Mouse (Mus musculus): Measurements from ENCODE around the gene Ctbp2.
A peak's percentile ranks its signal among the peaks of the same experiment; 100 is the strongest.

Gene Ctbp2

GRCm38 (mm10) chr7:133039556-133040255 lies 84.4 kb downstream of the Ctbp2 start:
- no peak for DNase-seq

DNA sequence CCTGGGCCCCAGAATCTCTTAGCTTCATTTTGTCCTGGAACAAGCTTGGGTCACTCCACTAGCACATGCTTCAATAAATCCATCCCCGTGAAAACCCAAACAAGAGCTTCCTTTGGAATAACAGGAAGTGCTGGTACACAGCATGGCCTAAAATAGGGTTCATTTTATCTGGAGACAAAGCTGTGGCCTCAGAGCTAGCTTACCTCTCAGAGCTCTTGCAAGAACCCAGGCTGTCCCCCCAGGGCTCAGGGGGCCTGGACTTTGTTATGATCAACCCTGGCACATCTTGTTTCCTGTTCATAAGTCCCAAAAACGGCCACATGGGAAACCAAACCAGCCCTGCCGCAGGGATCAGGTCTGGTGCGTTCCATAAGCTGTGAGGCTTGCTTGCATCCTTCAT lies 86.5 kb downstream of the Ctbp2 start:
- no peak for DNase-seq

GRCm38 (mm10) chr7:133037217-133037616 lies 86.9 kb downstream of the Ctbp2 start:
- no peak for DNase-seq

DNA sequence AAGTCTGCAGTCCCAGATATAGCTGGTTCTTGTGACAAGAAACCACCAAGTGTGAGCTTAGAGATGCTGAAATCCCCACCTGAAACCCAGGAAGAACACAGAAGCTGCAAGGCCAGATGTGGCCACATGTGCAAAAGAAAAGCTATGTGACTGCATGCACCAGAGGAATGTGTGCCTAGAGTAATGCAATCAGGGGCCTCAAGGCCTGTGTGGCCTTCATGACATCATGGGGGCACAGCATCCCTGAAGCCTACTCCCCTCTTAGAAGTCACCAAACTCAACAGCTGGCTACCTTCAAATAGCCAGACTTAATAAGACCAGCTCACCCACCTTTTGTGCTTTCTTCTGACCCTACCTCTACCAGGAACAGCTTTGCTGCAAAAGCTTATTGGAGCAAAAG lies 88.3 kb downstream of the Ctbp2 start:
- no peak for DNase-seq

- DNase-seq: peak; percentile 37
Observed at GRCm38 (mm10) chr7:133032589-133033203, 91.5 kb downstream of the Ctbp2 start.

- no peak for DNase-seq
Observed at GRCm38 (mm10) chr7:133029496-133030047, 94.6 kb downstream of the Ctbp2 start.

DNA sequence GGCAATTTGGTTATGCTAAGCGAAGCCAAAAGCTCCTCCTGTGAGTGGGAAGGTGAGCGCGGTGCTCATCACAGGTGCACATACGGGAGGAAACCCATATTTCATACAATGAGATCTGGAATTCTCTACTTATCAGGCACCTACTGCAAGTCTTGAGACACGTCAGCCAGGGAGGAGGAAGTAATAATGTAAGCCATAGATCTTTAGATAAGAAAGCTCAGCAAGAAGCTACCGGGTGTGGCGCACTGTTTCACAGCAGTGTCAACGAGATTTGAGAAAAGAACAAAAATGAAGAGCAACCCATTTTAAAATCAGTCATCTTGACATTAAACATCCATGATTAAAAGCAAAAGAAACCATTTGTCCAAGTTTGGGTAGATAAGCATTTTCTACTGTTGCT lies 95.2 kb downstream of the Ctbp2 start:
- DNase-seq: no peak

DNA sequence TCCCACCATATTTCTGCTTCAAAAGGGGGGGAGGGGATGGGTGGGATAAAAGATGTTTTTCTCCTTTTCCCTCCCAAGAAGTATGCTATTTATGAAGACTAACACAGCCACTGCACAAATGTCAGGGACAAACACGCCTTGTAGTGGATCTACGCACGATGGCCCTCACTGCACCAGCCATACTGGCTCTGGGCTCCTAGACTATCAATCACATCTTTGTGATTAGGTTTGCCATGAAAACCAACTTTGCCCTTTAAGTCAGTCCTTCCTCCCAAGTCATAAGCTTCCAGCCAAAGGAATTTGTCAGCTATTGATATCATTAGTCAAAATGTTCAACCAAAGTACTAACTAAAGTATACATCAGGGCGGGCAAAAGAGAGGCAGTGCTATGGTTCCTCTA lies 96.2 kb downstream of the Ctbp2 start:
- no peak for DNase-seq

DNA sequence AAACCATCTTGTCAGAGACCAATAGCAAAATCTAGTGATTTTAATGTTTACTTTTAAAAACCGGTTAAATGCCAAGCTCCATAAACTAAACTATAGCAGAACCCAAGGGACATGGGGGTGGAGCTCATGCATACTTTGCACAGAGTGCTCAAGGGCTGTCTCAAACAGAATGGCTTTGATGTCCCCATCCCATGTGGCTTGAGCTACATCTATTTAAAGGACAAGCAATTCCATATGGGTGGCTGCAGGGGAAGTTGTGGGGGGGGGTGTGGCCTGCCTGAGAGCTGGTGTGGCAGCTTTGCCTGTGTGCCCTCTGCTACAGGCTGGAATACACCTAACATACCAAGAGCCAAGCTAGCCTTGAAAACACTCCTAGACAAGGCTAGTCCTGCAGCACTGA lies 99.5 kb downstream of the Ctbp2 start:
- DNase-seq: no peak

DNA sequence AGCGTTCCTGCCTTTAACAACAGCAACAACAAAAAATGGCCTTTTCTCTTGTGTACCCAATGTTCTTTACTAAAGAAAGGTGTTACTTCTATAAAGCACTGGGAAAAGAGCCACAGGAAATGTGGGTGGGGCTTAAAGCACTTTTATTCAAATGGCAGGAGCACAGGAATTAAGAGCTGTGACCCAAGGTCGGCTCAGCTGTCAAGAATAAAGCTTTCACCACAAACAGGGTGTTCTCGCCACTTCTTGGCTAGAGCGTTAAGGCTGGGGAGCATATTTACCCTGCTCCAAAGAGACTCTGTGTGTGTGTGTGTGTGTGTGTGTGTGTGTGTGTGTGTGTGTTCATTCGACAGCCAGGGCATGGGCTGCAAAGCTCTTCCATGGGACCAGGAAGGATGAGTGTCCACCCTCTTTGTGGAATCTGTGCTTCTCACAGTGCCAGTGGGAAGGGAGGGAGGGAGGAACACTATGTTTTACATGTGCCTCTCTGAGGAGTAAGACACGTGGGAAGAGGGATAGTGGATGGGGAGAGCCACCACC lies 104.6 kb downstream of the Ctbp2 start:
- no peak for DNase-seq

DNA sequence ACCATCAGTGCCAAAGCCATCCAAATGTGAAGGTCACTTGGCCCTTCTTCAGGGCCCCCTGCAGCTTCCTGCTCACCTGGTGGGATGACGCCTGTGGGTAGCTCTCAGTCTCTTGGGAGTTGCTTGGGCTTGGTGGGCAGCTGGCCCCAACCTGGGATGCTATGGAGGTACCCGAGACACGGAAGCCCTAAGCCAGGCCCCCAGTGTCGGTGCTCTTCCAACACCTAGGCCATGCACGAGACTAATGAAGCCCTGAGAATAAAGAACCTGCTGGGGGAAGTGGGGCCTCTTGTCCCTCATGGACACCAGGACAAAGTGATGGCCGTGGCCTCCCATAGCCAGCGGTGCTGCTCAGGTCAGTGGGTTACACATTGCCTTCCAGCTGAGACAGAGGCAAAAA lies 105.2 kb downstream of the Ctbp2 start:
- no peak for DNase-seq

GRCm38 (mm10) chr7:133015416-133016070 lies 108.6 kb downstream of the Ctbp2 start:
- no peak for DNase-seq

DNA sequence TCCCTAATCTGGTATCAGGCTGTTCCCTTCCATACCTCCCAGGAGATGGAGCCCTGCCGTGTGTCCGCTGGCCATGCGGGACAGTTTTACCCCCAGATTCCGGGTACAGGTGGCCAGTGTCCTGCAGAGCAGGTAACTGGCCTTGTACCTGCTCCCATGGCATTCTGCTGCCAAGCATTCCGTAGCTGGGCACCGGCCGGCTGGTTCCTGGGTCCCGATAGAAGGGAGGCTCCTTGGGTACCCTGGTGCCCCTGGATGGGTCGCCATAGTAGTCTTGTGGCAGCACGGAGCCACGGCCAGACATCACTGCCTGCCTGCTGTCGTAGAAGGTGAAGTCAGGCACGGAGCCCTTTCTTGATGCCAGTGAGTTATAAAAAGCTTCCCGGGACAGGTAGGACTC lies 109.5 kb downstream of the Ctbp2 start:
- no peak for DNase-seq

DNA sequence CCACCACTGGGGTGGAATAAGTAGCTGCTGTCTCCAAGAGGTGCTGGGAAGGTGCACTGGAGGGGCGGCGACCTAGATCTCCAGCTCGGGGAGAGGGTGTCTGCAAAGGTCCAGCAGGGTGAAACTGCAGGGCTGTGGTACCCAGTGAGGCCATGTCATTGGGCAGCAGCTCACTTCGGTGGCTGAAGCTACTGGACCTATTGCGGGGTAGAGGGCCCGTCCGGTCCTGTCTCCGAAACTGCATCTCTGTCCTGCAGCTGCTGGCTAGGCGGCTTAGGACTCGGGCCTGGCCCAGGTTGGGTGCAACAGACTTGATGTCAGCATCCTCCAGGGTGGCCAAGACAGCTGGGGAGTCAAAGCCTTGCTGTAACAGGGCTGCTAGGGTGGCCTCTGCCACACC lies 110.2 kb downstream of the Ctbp2 start:
- no peak for DNase-seq

- no peak for DNase-seq
Observed at GRCm38 (mm10) chr7:133012637-133013366, 111.4 kb downstream of the Ctbp2 start.

- DNase-seq: no peak
Observed at GRCm38 (mm10) chr7:133011611-133012010, 112.5 kb downstream of the Ctbp2 start.

GRCm38 (mm10) chr7:133011191-133011590 lies 113.0 kb downstream of the Ctbp2 start:
- no peak for DNase-seq

DNA sequence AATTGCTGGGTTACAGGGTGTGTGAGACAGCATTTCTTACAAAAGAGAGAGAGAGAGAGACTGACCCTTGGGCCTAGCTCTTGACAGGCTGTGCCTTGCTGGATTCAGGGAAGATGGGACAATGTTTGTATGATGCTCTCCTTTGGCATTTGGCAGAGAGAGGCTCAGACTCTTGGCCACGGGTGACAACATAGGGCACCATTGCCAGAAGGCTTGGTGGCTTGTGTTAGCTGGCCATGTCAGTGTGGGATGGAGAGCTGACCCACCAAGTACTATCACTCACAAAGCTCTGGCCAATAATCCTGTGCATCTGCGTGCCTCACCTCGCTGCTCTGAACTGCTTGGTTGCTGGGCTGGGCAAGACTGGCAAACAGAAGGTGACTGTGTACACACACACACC lies 113.7 kb downstream of the Ctbp2 start:
- DNase-seq: no peak

DNA sequence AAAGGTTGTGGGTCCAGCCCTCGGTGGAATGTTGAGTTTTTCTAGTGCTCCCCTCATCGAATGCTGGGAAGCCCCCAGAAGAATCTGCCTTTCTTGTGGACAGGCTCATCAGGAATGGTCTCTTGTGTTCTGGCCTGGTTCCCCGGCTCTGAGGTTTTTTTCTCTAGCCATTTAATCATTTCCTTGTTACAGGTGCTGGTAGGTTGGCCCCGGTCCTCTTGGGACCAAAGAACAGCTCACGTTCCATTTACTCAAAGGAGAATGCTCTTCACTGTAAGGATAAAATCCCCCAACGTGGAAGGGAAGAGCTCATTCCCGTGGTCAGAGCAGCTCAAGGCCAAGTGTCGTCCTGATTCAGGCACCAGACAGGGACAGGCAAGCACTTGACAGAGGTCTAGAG lies 114.5 kb downstream of the Ctbp2 start:
- DNase-seq: no peak

DNA sequence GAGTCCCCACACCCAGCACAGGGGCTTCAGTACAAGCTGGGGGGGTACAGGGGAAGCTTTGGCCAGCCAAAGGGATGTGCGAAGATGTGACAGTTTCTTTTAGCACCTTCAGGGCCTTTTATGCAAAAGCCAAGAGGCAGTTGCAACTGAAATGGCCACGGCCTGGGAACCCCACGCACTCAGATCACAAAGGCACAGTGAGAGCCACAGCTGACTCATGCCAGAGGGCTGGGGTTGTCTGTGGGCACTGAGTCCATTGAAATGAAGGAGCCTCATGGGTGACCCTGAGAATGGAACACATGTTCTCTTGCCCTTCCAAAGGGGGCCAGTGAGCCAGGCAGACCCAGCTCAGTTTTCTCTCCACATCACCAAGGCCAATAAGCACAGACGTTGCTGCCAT lies 115.5 kb downstream of the Ctbp2 start:
- DNase-seq: no peak

- no peak for DNase-seq
Observed at GRCm38 (mm10) chr7:133007343-133007742, 116.8 kb downstream of the Ctbp2 start.

- no peak for DNase-seq
Observed at GRCm38 (mm10) chr7:133005772-133006171, 118.4 kb downstream of the Ctbp2 start.

DNA sequence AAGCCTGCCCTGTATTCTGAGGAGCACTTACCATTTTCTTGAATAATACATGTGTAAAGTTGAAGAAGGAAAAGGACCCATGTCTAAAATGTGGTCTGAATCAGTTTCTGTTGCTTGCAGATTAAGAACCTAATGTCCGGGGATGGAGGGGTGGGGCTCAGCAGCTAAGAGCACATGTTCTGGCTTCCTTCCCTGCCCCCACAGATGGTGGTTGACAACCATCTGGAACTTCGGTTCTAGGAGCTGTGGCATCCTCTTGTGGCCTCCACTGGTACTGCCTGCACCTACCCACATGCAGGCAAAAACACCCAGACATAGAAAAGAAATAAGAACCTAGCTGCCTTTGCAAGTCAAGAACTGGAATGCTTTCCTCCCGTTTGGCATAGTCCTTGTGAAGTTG lies 120.7 kb downstream of the Ctbp2 start:
- peak; percentile 72 for DNase-seq

All from liver (tissue).